Mouse (Mus musculus) Patski (cell line): ENCODE data around the gene Nav3. TPM values are rescaled to one million over a fixed set of nuclear protein-coding genes. Genes with fewer than 3 reads are reported as not detected.

Source experiments
- ATAC-seq: fragments of 100-300 bp; one replicate; pipeline ENCODE4 v1.8.0; 2021
- CTCF ChIA-PET: fragments of 350-600 bp; sonication (Branson Sonifier 250); formaldehyde crosslinking; loops from one replicate; lab custom pipeline; 2022; ENCODE audit warnings: inconsistent platforms; lab: Charles Lee
- POLR2A ChIA-PET: fragments of 350-600 bp; sonication (Branson Sonifier 250); formaldehyde crosslinking; loops from one replicate; lab custom pipeline; 2022; ENCODE audit warnings: antibody characterized with exemption, inconsistent platforms; lab: Charles Lee
- DNase-seq: peaks from one replicate; pipeline ENCODE4 v3.0.0-alpha.2; 2011; ENCODE audit warnings: low read depth, low spot score
- H3K27me3 ChIP-seq: fragments of 371-371 bp; one replicate; pipeline ENCODE4 v1.5.1; 2021
- CTCF ChIP-seq: fragments of 100-300 bp; IDR thresholded peaks from one replicate; pipeline ENCODE4 v1.5.1; 2021
- in situ Hi-C: fragments of 300-500 bp; cut with MboI; formaldehyde crosslinking; loops from 3 replicates; pipeline ENCODE4 v1.11.1; 2018; ENCODE audit warnings: low pct_unique_long_range_greater_than_20kb, mixed read lengths
- polyA plus RNA-seq: library from polyadenylated mRNA; unstranded; gene quantifications from one replicate; pipeline ENCODE4 v1.2.3, GENCODE M21; 2021

Gene Nav3
- polyA plus RNA-seq, 1 experiment from 2014 or later = 2.4 TPM

- DNase-seq (no peak), ATAC-seq (no peak)
- in situ Hi-C loops = no loop called here
- no peaks in the 10 kb centered on the region for H3K27me3 ChIP-seq
- ChIA-PET POLR2A (no interaction called here), CTCF (no interaction called here)
- no peak for TF ChIP-seq CTCF
These were observed 165.9 kb downstream of the Nav3 start for GRCm38 (mm10) chr10:110290016-110290623.

- TF ChIP-seq CTCF = no peak
- ChIA-PET CTCF (no interaction called here), POLR2A (no interaction called here)
- in situ Hi-C loops = no loop called here
- ATAC-seq (no peak), DNase-seq (no peak)
- no peaks in the 10 kb centered on the region for H3K27me3 ChIP-seq
These were observed 172.1 kb downstream of the Nav3 start for GRCm38 (mm10) chr10:110283879-110284278.

GRCm38 (mm10) chr10:110272818-110273217 lies 183.2 kb downstream of the Nav3 start:
- ATAC-seq = no peak
- in situ Hi-C loops = no loop called here

GRCm38 (mm10) chr10:110270561-110270960 lies 185.4 kb downstream of the Nav3 start:
- no peak for TF ChIP-seq CTCF
- ChIA-PET CTCF (no interaction called here), POLR2A (no interaction called here)
- no peak for ATAC-seq
- DNase-seq = no peak
- H3K27me3 ChIP-seq = no peaks in the 10 kb centered on the region
- in situ Hi-C loops = no loop called here

More at GRCm38 (mm10) chr10:110272818-110273217, 183.2 kb downstream of the Nav3 start:
- DNase-seq = no peak
- no peaks in the 10 kb centered on the region for H3K27me3 ChIP-seq
- ChIA-PET CTCF (no interaction called here), POLR2A (no interaction called here)
- TF ChIP-seq CTCF = no peak

- DNase-seq = no peak
- ChIA-PET POLR2A (no interaction called here), CTCF (no interaction called here)
- no peaks in the 10 kb centered on the region for H3K27me3 ChIP-seq
- ATAC-seq = no peak
- in situ Hi-C loops = no loop called here
- no peak for TF ChIP-seq CTCF
These were observed 213.9 kb downstream of the Nav3 start for GRCm38 (mm10) chr10:110242128-110242561.

DNA sequence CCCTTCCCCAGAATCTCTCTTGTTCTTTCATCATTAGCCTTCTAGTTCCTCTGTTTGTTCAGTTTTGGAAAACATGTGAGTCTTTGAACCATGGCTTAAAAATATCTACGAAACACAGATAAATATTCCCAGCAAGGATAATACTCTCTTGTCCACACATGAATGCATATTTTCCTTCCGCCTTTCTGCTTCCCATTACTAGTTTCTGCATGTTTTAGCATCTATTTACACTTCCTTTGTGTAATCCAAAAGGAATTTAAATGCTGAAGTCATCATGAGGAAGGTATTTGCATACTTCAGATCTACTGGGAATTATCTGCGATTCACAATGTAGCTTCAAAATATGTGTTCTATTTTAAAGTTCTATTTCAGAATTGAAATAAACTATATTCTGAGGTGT lies 215.3 kb downstream of the Nav3 start:
- POLR2A ChIA-PET = no interaction called here
- ATAC-seq (no peak), DNase-seq (no peak)
- CTCF ChIA-PET = no interaction called here
- H3K27me3 ChIP-seq = no peaks in the 10 kb centered on the region
- TF ChIP-seq CTCF = no peak
- in situ Hi-C loops = no loop called here

GRCm38 (mm10) chr10:110233307-110233930 lies 222.6 kb downstream of the Nav3 start:
- no peak for DNase-seq
- ChIA-PET CTCF (no interaction called here), POLR2A (no interaction called here)
- in situ Hi-C loops = no loop called here
- TF ChIP-seq CTCF = no peak
- no peaks in the 10 kb centered on the region for H3K27me3 ChIP-seq
- ATAC-seq = no peak

DNA sequence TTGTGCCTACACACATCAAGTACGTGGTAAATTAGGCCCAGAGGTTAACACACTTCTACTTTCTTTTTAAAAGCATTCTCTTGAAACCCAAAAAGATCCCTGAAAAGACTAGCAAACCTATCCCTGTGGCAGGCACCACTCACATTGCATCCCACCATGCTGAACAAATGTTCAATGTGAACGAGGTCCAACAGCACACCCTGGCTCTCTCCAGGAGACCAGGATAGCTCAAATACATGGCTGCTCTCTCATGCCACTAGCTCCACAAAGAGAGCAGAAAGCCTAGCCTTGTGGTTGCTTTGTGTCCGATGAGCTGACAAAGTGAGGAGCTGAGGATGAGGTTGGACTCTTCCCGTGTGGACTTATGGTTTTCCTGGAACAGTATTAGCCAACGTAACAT lies 249.6 kb downstream of the Nav3 start:
- no peaks in the 10 kb centered on the region for H3K27me3 ChIP-seq
- CTCF ChIA-PET = interaction anchor here (0.8 kb wide), 1 partner anchor 10 kb away, joined by 3 read pairs; no protein-coding TSS in a partner anchor
- DNase-seq (no peak), ATAC-seq (no peak)
- POLR2A ChIA-PET = no interaction called here
- in situ Hi-C loops = no loop called here
- TF ChIP-seq CTCF = no peak

DNA sequence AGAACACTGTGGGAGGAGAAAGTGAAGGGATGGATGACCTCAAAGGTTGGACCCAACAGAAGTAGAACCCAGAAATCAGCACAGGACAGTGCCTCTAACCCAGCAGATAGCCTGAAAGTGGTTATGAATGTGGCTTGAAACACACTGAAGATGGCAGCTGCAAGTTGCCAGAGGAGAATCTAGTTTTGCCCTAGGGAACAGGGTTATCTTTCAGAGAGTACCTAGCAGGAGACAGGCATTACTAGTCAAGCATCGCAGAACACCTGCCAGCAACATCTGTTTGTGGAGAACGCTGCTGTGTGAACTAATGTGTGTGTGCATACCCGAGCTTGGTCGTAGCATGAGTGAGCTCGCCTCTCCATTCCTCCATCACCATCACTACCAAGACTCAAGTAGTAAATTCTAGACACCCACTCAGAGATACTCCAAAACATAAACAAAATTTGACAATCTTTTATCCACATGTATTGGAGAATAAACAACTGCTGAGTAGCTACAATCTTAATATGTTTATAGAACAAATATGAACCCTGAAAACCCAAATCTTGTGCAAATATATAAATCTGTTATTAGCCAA lies 251.8 kb downstream of the Nav3 start:
- ChIA-PET CTCF (no interaction called here), POLR2A (no interaction called here)
- in situ Hi-C loops = no loop called here
- no peak for TF ChIP-seq CTCF
- ATAC-seq = no peak
- DNase-seq = no peak
- H3K27me3 ChIP-seq = no peaks in the 10 kb centered on the region

- no peak for DNase-seq
- in situ Hi-C loops = no loop called here
- ATAC-seq = no peak
- ChIA-PET POLR2A (no interaction called here), CTCF (no interaction called here)
- no peak for TF ChIP-seq CTCF
- H3K27me3 ChIP-seq = no peaks in the 10 kb centered on the region
These were observed 263.1 kb downstream of the Nav3 start for GRCm38 (mm10) chr10:110192881-110193280.

GRCm38 (mm10) chr10:110192026-110192805 lies 263.8 kb downstream of the Nav3 start:
- CTCF ChIA-PET = no interaction called here
- in situ Hi-C loops = no loop called here
- DNase-seq = no peak

More at GRCm38 (mm10) chr10:110192026-110192805, 263.8 kb downstream of the Nav3 start:
- POLR2A ChIA-PET = no interaction called here
- TF ChIP-seq CTCF = no peak
- no peak for ATAC-seq
- H3K27me3 ChIP-seq = no peaks in the 10 kb centered on the region
